Mouse (Mus musculus) cerebellum, postnatal 25 days (tissue): Measurements from ENCODE around the gene Eef1a1.
A peak's percentile ranks its signal among the peaks of the same experiment; 100 is the strongest.

Experiments used
- DNase-seq, 2 experiments: peaks; one replicate each; pipeline ENCODE4 v3.0.0; 2021; ENCODE audit warnings: mixed read lengths in 2 of 2

Eef1a1 gene

GRCm38 (mm10) chr9:78475383-78475780 is 13.6 kb downstream of the Eef1a1 start:
- no peak for DNase-seq

- no peak for DNase-seq
Measured at GRCm38 (mm10) chr9:78474771-78475382, 14.1 kb downstream of the Eef1a1 start.

- no peak for DNase-seq
Measured at GRCm38 (mm10) chr9:78474270-78474669, 14.7 kb downstream of the Eef1a1 start.

- DNase-seq, result peak; percentile 13 to 34
Measured at GRCm38 (mm10) chr9:78473588-78473987, 15.4 kb downstream of the Eef1a1 start.

GRCm38 (mm10) chr9:78465725-78466124 is 23.2 kb downstream of the Eef1a1 start:
- no peak for DNase-seq

- no peak for DNase-seq
Measured at GRCm38 (mm10) chr9:78463337-78463736, 25.6 kb downstream of the Eef1a1 start.

GRCm38 (mm10) chr9:78457026-78457425 is 31.9 kb downstream of the Eef1a1 start:
- no peak for DNase-seq

GRCm38 (mm10) chr9:78451382-78451781 is 37.6 kb downstream of the Eef1a1 start:
- no peak for DNase-seq

GRCm38 (mm10) chr9:78450404-78450803 is 38.5 kb downstream of the Eef1a1 start:
- DNase-seq, result no peak

- DNase-seq, result peak; percentile 94
Measured at GRCm38 (mm10) chr9:78447973-78448873, 40.7 kb downstream of the Eef1a1 start, which contains the start of the genes Mto1 and Gm17324. Mto1 (plus strand) TSS chr9:78448208. Gm17324 (minus strand) TSS chr9:78448786.

GRCm38 (mm10) chr9:78447606-78447972 is 41.4 kb downstream of the Eef1a1 start:
- peak in 1 of 2 experiments; percentile 11 for DNase-seq

- DNase-seq, result no peak
Measured at GRCm38 (mm10) chr9:78442579-78443392, 46.2 kb downstream of the Eef1a1 start, which contains the start of gene Cgas. Cgas (minus strand) TSS chr9:78443237.

- no peak for DNase-seq
Measured at GRCm38 (mm10) chr9:78442237-78442578, 46.7 kb downstream of the Eef1a1 start.

- no peak for DNase-seq
Measured at GRCm38 (mm10) chr9:78439426-78439825, 49.5 kb downstream of the Eef1a1 start.

- DNase-seq, result no peak
Measured at GRCm38 (mm10) chr9:78432471-78432870, 56.5 kb downstream of the Eef1a1 start.

- no peak for DNase-seq
Measured at GRCm38 (mm10) chr9:78430486-78430885, 58.5 kb downstream of the Eef1a1 start.

- DNase-seq, result no peak
Measured at GRCm38 (mm10) chr9:78429551-78429950, 59.4 kb downstream of the Eef1a1 start.

GRCm38 (mm10) chr9:78428870-78429432 is 60.0 kb downstream of the Eef1a1 start:
- no peak for DNase-seq
